Mouse (Mus musculus): ENCODE measurements around the gene Exosc7. TPM values are rescaled to one million over a fixed set of nuclear protein-coding genes. Genes with fewer than 3 reads are reported as not detected.

Exosc7 gene
- polyA plus RNA-seq, 3 experiments from 2014 or later = 79.7 to 114 (median 101) TPM

Other genes starting within 250 kb of the Exosc7 start
- 10 to 100 TPM; 31.6 to 43.9 (median 38.0) TPM for gene Zfp445, start 247.2 kb upstream of the Exosc7 start, polyA plus RNA-seq (2017; shearing (Covaris generic))
- gene Zkscan7, start 227.5 kb upstream of the Exosc7 start, polyA plus RNA-seq (2017; shearing (Covaris generic)) = 1 to 10 TPM; 2.7 to 8.7 (median 2.9) TPM
- gene Zfp105, start 190.1 kb upstream of the Exosc7 start, polyA plus RNA-seq (2017; shearing (Covaris generic)) = not detected
- gene 1110059G10Rik, start 162.2 kb upstream of the Exosc7 start, polyA plus RNA-seq (2017; shearing (Covaris generic)) = 10 to 100 TPM; 22.3 to 35.5 (median 29.5) TPM
- 10 to 100 TPM in 1 of 3 experiments, 1 to 10 TPM in 2; 5.3 to 43.6 (median 6.4) TPM for gene Kif15, start 162.2 kb upstream of the Exosc7 start, polyA plus RNA-seq (2017; shearing (Covaris generic))
- gene Tmem42, start 91.9 kb upstream of the Exosc7 start, polyA plus RNA-seq (2017; shearing (Covaris generic)) = 10 to 100 TPM; 10.2 to 17.5 (median 13.8) TPM
- gene Tgm4, start 78.5 kb upstream of the Exosc7 start, polyA plus RNA-seq (2017; shearing (Covaris generic)) = 1 to 10 TPM in 1 of 3 experiments, under 1 TPM in 2; 0.38 to 1.3 (median 0.66) TPM
- gene Zdhhc3, start within 50 bp of the Exosc7 start, polyA plus RNA-seq (2017; shearing (Covaris generic)) = 10 to 100 TPM; 11.4 to 18.2 (median 12.4) TPM
- under 1 TPM in 1 of 3 experiments, not detected in 2; 0.46 TPM for gene Clec3b, start 37.7 kb downstream of the Exosc7 start, polyA plus RNA-seq (2017; shearing (Covaris generic))
- 1 to 10 TPM in 2 of 3 experiments, under 1 TPM in 1; 0.35 to 1.5 (median 1.3) TPM for gene Cdcp1, start 102.8 kb downstream of the Exosc7 start, polyA plus RNA-seq (2017; shearing (Covaris generic))
- gene Tmem158, start 147.5 kb downstream of the Exosc7 start, polyA plus RNA-seq (2017; shearing (Covaris generic)) = under 1 TPM in 2 of 3 experiments, not detected in 1; 0.45 to 0.85 TPM

Measured in inflammation-experienced regulatory T-cells, adult 6 months (primary cell).